Mouse (Mus musculus) left cerebral cortex, adult 2 months (tissue): ENCODE measurements around the gene Ttc21a. TPM values are rescaled to one million over a fixed set of nuclear protein-coding genes. Genes with fewer than 3 reads are reported as not detected.

Source experiments
- DNase-seq, 2 experiments: peaks; one replicate each; pipeline ENCODE4 v3.0.0; 2021 to 2022; ENCODE audit warnings: low spot score in 2 of 2, mixed read lengths in 1 of 2; ENCODE audit errors: extremely low spot score in 1 of 2
- H3K27ac ChIP-seq: fragments of 200-600 bp; 2 replicates; pipeline ENCODE4 v1.8.1; 2022
- H3K4me3 ChIP-seq: fragments of 200-600 bp; 2 replicates; pipeline ENCODE4 v1.8.1; 2022
- CTCF ChIP-seq: fragments of 200-600 bp; IDR thresholded peaks from 2 replicates; pipeline ENCODE4 v1.8.1; 2022; ENCODE audit warnings: antibody characterized with exemption, mild to moderate bottlenecking, moderate library complexity
- intact Hi-C: fragments of 180-260 bp; cut with DNase I; formaldehyde crosslinking; loops from one replicate; pipeline ENCODE4 v1.15.1; 2025
- long read RNA-seq, 2 experiments: library from polyadenylated mRNA; stranded (forward); transcript quantifications; one replicate each; pipeline ENCODE4 v2.0.0; 2021; ENCODE audit warnings: borderline mapping rate in 2 of 2
- total RNA-seq, 2 experiments: library from RNA; stranded (reverse); gene quantifications; 2 replicates each; pipeline ENCODE4 v1.2.3; 2021

Ttc21a gene
- under 1 TPM; 0.45 to 0.77 TPM for total RNA-seq
- long read RNA-seq, experiment 1: 0 reads
- long read RNA-seq, experiment 2: 0 reads

DNA sequence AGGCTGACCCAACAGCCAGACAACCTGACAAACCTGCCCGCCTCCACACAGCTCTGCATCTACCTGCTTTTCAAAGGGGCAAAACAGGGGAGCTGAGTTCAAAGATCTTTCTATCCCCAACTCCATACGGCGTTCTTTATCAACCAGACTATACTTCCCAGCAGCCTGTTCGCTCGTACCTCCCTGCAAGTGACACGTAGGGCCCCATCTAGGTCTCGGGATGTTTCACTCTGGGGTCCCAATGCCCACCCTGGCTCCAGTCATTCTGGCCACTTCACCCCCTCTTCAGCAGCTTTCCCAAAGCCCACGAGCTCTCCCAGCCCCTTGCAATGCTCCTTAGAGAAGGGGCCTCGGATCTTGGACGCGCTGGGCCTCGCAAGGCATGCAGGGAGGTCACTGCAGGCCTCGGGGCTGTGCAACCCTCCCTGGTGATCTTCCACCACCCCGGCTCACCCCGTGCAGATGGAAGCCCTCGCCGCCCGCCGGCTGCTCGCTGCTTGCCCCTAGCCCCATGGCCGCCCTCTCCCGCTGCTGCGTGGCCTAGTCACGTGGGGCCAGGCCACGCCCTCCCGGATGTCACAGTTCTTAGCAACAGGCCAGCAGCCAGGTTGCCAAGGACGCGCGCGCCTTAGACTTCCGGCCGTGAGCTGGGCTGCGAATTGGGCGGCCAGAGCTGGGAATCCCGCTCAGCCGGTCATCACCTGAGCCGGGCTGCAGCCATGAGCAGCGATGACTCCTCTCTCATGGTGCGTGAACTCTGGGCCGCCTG is at the start of gene Ttc21a, which contains the start of gene Gorasp1:
TSS of gene Ttc21a (plus strand) at position 602 of the 769 bp plus-strand sequence.
TSS of gene Gorasp1 (minus strand) at position 561 of the 769 bp plus-strand sequence.
- intact Hi-C loops: no loop called here
- H3K27ac ChIP-seq: peak within 1 kb of the TSS; percentile 88
- peak within 1 kb of the TSS; percentile 87 for H3K4me3 ChIP-seq
- no peak for TF ChIP-seq CTCF
- peak; percentile 90 to 93 for DNase-seq

DNA sequence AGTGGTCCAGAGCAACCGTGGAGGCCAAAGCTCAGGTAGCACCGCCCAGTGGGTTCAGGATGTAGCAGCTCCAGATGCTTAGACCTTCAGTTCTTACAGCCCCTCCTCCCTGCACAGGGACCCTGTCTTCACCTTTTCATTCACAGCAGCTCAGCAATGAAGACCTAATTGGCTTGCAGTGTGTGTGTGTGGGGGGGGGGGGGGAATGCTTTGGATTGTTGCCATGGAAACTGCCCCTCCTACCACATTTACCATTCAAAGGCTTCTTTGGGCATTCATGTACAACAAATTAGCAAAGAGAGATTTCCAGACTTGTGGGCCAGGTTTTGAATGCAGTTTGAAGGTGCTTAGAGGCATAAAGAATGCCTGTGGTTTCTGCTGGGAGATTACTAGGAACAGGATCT is 48.6 kb upstream of the Ttc21a start:
- Histone ChIP-seq H3K4me3 (no peak overlapping the region), H3K27ac (no peak overlapping the region)
- intact Hi-C loops: loop anchor here (10.0 kb wide), 1 partner anchor 244 kb away; no protein-coding TSS in a partner anchor
- no peak for DNase-seq
- TF ChIP-seq CTCF: no peak

- Histone ChIP-seq H3K4me3 (no peak overlapping the region), H3K27ac (no peak overlapping the region)
- DNase-seq: no peak
- TF ChIP-seq CTCF: no peak
- intact Hi-C loops: loop anchor here (10.0 kb wide), 1 partner anchor 245 kb away; no protein-coding TSS in a partner anchor
Observed at GRCm38 (mm10) chr9:119889446-119889845, 48.0 kb upstream of the Ttc21a start.

- no peak overlapping the region for H3K27ac ChIP-seq
- peak in 1 of 2 experiments; percentile 34 for DNase-seq
- peak; percentile 88 for TF ChIP-seq CTCF
- intact Hi-C loops: loop anchor here (10.0 kb wide), 2 partner anchors 426 to 566 kb away; partner anchors contain the start of gene Oxsr1
- no peak overlapping the region for H3K4me3 ChIP-seq
Observed at GRCm38 (mm10) chr9:119890692-119891091, 46.7 kb upstream of the Ttc21a start.

GRCm38 (mm10) chr9:119893881-119894280 is 43.5 kb upstream of the Ttc21a start:
- intact Hi-C loops: loop anchor here (10.0 kb wide), 2 partner anchors 429 to 569 kb away; partner anchors contain the start of gene Oxsr1
- Histone ChIP-seq H3K27ac (peak overlapping the region; percentile 92; the same call in 1 of the 2 replicates), H3K4me3 (no peak overlapping the region)
- no peak for DNase-seq
- no peak for TF ChIP-seq CTCF

GRCm38 (mm10) chr9:119894339-119895009 is 42.9 kb upstream of the Ttc21a start, which contains the start of gene Wdr48:
Gene Wdr48 (plus strand): TSS chr9:119894878.
- TF ChIP-seq CTCF: no peak
- DNase-seq: peak; percentile 94 to 95
- peak within 1 kb of the TSS; percentile 92 for H3K27ac ChIP-seq
- H3K4me3 ChIP-seq: peak within 1 kb of the TSS; percentile 66
- intact Hi-C loops: loop anchor here (10.0 kb wide), 2 partner anchors 430 to 570 kb away; partner anchors contain the start of gene Oxsr1

GRCm38 (mm10) chr9:119895040-119895721 is 42.2 kb upstream of the Ttc21a start:
- Histone ChIP-seq H3K27ac (peak overlapping the region; percentile 92), H3K4me3 (peak overlapping the region; percentile 66)
- intact Hi-C loops: loop anchor here (10.0 kb wide), 2 partner anchors 430 to 570 kb away; partner anchors contain the start of gene Oxsr1
- TF ChIP-seq CTCF: no peak
- peak; percentile 43 to 51 for DNase-seq

- no peak for TF ChIP-seq CTCF
- Histone ChIP-seq H3K4me3 (no peak overlapping the region), H3K27ac (no peak overlapping the region)
- no peak for DNase-seq
- intact Hi-C loops: loop anchor here (10.0 kb wide), 2 partner anchors 435 to 575 kb away; partner anchors contain the start of gene Oxsr1
Observed at GRCm38 (mm10) chr9:119899446-119899845, 38.0 kb upstream of the Ttc21a start.

DNA sequence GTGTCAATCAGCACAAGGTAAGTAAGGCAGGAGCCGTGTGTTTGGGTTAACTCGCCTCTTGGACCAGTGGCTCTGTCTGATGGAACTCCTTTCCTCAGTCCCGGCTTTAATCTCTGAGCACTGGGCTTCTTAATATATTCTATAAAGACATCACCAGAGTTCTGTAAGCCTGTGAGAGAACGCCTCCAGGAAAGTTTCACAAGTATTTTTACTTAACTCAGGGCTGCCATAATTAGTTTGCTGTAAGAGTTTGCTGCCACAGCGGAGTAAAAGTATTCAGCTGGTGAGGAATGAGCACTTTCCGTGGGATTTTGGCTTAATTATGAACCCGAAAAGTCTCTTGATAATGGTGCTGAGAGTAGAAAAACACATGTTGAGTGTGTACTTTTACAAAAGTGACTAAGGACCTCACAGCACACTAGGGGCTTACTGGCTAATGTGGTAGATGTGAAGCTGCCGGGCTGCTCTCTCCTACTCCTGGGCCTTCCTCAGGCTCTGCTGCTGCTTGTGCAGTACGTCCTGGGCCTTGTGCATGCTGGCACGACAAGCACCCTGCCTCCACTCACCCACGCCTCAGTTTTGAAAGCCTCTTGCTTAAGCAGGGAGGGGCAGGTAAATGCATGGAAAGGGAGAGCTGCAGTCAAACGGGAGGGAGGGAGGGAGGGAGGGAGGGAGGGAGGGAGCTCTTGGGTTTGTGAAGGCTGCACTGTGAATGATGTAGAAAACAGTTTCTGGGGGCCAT is 34.8 kb upstream of the Ttc21a start:
- DNase-seq: no peak
- intact Hi-C loops: no loop called here
- no peak overlapping the region for H3K4me3 ChIP-seq
- peak overlapping the region; percentile 57; the same call in 1 of the 2 replicates for H3K27ac ChIP-seq
- TF ChIP-seq CTCF: no peak

- DNase-seq: no peak
- Histone ChIP-seq H3K4me3 (no peak overlapping the region), H3K27ac (no peak overlapping the region)
- no peak for TF ChIP-seq CTCF
- intact Hi-C loops: no loop called here
Observed at GRCm38 (mm10) chr9:119908708-119909107, 28.7 kb upstream of the Ttc21a start.

DNA sequence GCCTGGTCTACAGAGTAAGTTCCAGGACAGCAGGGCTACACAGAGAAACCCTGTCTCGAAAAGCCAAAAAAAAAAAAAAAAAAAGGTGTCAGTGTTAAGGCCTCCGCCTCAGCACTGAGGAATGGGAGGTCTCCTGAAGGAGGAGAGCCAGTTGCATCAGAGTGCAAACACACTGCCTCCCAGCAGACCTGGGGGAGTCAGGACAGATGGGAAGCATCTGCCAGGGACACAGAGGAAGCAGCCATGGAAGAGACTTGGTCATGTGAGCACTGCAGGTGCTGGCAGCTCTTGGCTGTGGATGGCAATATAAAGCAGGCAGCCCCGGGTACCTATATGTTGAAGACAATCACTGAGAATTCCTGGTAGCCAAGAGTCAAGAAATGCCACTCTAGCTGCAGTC is 27.5 kb upstream of the Ttc21a start:
- DNase-seq: no peak
- intact Hi-C loops: no loop called here

More for the DNA sequence above, 27.5 kb upstream of the Ttc21a start:
- TF ChIP-seq CTCF: no peak
- Histone ChIP-seq H3K27ac (no peak overlapping the region), H3K4me3 (no peak overlapping the region)
